Mouse (Mus musculus) ES-Bruce4 (cell line): ENCODE results near the gene Ppp2r5b. TPM values are rescaled to one million over a fixed set of nuclear protein-coding genes. Genes with fewer than 3 reads are reported as not detected.

Experiments
- H3K27ac ChIP-seq: 2 replicates; pipeline ENCODE4 v1.5.1; 2012; ENCODE audit warnings: low read length, inconsistent platforms; ENCODE audit not compliant: insufficient read depth
- H3K27me3 ChIP-seq: 2 replicates; pipeline ENCODE4 v1.6.1; 2012; ENCODE audit warnings: mild to moderate bottlenecking, low read length, inconsistent platforms; ENCODE audit not compliant: control insufficient read depth, poor library complexity, insufficient read depth, severe bottlenecking
- H3K36me3 ChIP-seq: 2 replicates; pipeline ENCODE4 v1.6.1; 2012; ENCODE audit warnings: inconsistent platforms, mild to moderate bottlenecking, low read length, moderate library complexity; ENCODE audit not compliant: control insufficient read depth, poor library complexity, insufficient read depth, severe bottlenecking
- H3K4me1 ChIP-seq: one replicate; pipeline ENCODE4 v1.8.1; 2011; ENCODE audit warnings: low read length; ENCODE audit not compliant: control insufficient read depth, insufficient read depth
- H3K4me3 ChIP-seq: 2 replicates; pipeline ENCODE4 v1.5.1; 2011; ENCODE audit warnings: low read depth, mild to moderate bottlenecking, low read length
- H3K9ac ChIP-seq: 2 replicates; pipeline ENCODE4 v1.6.1; 2012; ENCODE audit warnings: low read depth, mild to moderate bottlenecking, inconsistent platforms; ENCODE audit not compliant: poor library complexity, severe bottlenecking
- H3K9me3 ChIP-seq: replicated peaks from 2 replicates; pipeline ENCODE4 v1.6.1; 2012; ENCODE audit warnings: mild to moderate bottlenecking, low read length, inconsistent platforms; ENCODE audit not compliant: control insufficient read depth, poor library complexity, insufficient read depth, severe bottlenecking
- CTCF ChIP-seq: IDR thresholded peaks from one replicate; pipeline ENCODE4 v1.8.1; 2011; ENCODE audit warnings: low read depth, low read length
- EP300 ChIP-seq: IDR thresholded peaks from 2 replicates; pipeline ENCODE4 v1.6.1; 2011; ENCODE audit warnings: low read depth, low read length; ENCODE audit not compliant: insufficient read depth
- POLR2A ChIP-seq: IDR thresholded peaks from one replicate; pipeline ENCODE4 v1.8.1; 2011; ENCODE audit warnings: low read length; ENCODE audit not compliant: insufficient read depth
- polyA plus RNA-seq: library from polyadenylated mRNA; stranded (reverse); fragments of >200 nt; gene quantifications from 2 replicates; pipeline ENCODE4 v1.2.4, GENCODE M21; 2011; ENCODE audit warnings: low read depth; ENCODE audit not compliant: missing spikeins, insufficient read depth, insufficient read length

Gene Ppp2r5b
- polyA plus RNA-seq, 1 experiment, result 12.2 TPM

DNA sequence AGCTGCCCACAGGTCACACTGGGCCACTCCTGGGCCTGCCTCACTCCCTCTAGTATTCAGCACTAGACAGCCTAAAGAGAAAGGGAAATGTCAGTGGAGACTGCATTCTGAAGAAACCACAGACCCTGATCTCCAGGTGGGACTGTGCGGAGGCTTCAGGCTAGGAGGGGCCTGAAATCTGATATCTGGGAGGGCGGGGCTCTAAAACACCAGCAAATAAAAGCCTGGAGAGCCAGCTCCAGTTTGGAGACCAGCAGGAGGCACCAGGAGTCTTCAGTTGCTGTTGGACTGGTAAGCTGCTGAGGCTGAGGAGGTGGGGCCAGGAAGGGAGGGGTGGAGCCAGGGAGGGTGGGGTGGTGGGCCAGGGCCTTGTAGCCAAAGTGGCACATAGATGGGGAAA lies 9.5 kb downstream of the Ppp2r5b start, which contains the start of gene Gpha2:
Gene Gpha2 (plus strand): TSS at position 246 of the 400 bp plus-strand sequence.
- H3K4me3 ChIP-seq, result no peak within 1 kb of the TSS
- peaks cover 1% of the 10 kb centered on the region for H3K4me1 ChIP-seq

DNA sequence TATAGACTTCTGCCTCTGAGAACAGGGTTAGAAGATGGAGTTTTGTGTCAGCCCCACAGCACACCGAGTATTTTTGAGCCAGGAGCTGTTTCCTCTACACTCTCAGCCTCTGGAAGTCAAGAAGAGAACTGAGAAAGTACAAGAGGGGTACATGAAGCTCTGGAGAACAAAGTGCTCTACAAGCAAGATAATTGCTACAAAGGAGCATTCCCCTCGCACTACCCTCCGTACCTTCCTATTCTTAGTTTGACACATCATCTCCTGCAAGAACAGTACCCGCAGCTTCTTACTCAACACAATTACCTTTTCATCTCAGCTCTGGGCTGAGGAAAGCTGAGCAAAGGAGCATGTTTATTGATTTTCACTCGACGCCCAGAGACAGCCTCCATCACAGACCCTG lies 17.1 kb downstream of the Ppp2r5b start:
- TF ChIP-seq EP300 (no peak), CTCF (no peak), POLR2A (no peak)
- no peaks in the 10 kb centered on the region for H3K9me3 ChIP-seq
- no peak overlapping the region for H3K9ac ChIP-seq
- H3K4me1 ChIP-seq, result no peaks in the 10 kb centered on the region
- no peaks in the 10 kb centered on the region for H3K36me3 ChIP-seq
- no peak overlapping the region for H3K27ac ChIP-seq
- H3K27me3 ChIP-seq, result no peaks in the 10 kb centered on the region
- no peak overlapping the region for H3K4me3 ChIP-seq

More for the DNA sequence above, 9.5 kb downstream of the Ppp2r5b start, which contains the start of gene Gpha2:
- Histone ChIP-seq H3K27ac (no peak within 1 kb of the TSS), H3K9ac (no peak within 1 kb of the TSS), H3K9me3 (no peaks in the 10 kb centered on the region), H3K27me3 (no peaks in the 10 kb centered on the region), H3K36me3 (no peaks in the 10 kb centered on the region)
- TF ChIP-seq POLR2A (no peak), CTCF (peak; percentile 45)

DNA sequence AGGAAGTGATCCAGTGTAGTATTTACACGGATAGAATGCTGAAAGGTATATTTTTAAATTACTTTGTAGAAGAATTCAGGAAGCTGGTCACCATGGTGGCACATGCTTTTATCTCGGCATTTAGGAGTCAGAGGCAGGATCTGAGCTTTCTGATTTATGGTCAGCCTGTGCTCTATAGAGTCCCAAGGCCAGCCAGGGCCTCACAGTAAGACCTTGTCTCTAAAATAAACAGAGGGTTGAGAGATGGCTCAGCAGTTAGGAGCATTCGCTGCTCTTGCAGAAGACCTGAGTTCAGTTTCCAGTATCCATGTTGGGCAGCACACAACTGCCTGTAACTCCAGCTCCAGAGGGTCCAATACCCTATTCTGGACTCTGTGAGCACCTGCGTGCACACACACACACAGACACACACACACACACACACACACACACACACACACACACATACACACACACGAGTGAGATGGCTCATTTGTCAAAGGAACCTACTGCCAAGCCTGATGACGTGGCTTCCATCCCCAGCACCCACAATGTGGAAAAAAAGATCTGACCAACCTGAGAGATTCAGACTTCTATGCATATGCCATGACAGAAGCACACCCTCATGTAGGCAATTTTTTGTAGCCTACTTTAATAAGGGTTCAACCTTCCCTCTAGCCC lies 19.5 kb downstream of the Ppp2r5b start:
- Histone ChIP-seq H3K27me3 (no peaks in the 10 kb centered on the region), H3K9ac (no peak overlapping the region), H3K36me3 (no peaks in the 10 kb centered on the region), H3K27ac (no peak overlapping the region), H3K4me1 (no peaks in the 10 kb centered on the region), H3K9me3 (no peaks in the 10 kb centered on the region), H3K4me3 (no peak overlapping the region)
- TF ChIP-seq EP300, result no peak
- no peak for TF ChIP-seq POLR2A
- no peak for TF ChIP-seq CTCF

DNA sequence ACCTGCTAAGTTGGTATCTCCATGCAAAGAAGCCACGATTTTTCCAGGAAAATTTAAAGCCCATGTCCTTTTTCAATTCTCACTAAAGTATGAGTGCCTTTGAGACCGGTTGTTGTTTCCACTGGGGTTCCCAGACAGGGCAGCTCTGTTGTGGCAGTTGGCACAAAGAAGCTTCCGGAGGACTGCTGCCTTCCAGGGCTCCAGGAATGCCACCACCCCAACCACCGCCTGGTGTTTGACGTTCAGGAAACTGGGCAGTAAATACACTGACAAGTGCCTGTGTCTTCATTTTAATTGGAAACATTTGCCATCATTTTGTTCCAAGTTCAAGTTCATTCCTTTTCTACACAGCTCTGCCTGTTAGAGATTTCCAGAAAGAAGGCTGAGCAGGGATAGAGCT lies 29.0 kb downstream of the Ppp2r5b start:
- no peaks in the 10 kb centered on the region for H3K9me3 ChIP-seq
- H3K27ac ChIP-seq, result no peak overlapping the region
- TF ChIP-seq CTCF (no peak), POLR2A (no peak), EP300 (no peak)
- no peaks in the 10 kb centered on the region for H3K4me1 ChIP-seq
- no peak overlapping the region for H3K4me3 ChIP-seq
- H3K27me3 ChIP-seq, result no peaks in the 10 kb centered on the region
- no peaks in the 10 kb centered on the region for H3K36me3 ChIP-seq
- H3K9ac ChIP-seq, result no peak overlapping the region

DNA sequence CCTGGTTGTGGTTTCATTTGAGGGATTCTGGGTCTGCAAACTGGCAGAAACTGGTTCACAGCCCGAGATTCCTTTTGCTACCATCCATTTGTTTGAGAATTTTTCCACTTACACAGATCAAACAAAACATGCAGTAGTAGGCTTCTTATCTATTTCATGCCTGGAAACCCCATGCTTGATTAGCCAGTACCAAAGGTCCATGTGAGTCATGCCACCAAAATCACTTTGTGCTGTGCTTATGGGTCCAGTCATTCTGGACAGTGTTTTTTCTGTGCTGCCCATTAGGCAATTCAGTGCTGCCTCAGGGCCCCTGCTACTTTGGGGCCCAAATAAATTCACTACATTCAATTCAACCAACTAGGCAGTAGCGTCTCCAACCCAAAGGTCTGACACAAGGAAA lies 31.4 kb downstream of the Ppp2r5b start:
- Histone ChIP-seq H3K9me3 (no peaks in the 10 kb centered on the region), H3K27me3 (no peaks in the 10 kb centered on the region), H3K9ac (no peak overlapping the region), H3K4me1 (no peaks in the 10 kb centered on the region), H3K27ac (no peak overlapping the region), H3K36me3 (no peaks in the 10 kb centered on the region), H3K4me3 (no peak overlapping the region)
- TF ChIP-seq POLR2A (no peak), CTCF (no peak), EP300 (no peak)

DNA sequence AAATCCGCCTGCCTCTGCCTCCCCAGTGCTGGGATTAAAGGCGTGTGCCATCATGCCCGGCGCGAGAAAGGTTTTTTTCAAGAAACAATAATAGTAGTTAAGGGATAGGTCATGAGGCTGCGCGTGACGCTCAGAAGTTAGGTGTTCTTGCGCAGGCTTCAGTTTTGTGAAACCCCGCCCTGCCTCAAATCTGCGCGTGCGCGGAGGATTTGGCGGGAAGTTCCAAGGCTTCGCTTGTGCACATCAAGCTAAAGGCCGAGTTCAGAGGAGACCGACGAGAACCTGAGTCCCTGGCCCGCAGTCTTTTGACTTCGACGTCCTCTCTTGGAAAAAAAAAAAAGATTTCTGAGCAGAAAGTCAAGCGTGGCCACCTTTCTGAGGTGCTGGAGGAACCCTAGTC lies 51.5 kb downstream of the Ppp2r5b start, which contains the start of gene Majin:
Gene Majin (plus strand): TSS at position 258 of the 400 bp plus-strand sequence.
- Histone ChIP-seq H3K9me3 (0 out of 2 replicates have a peak, but pooled peaks cover 2% of the 10 kb centered on the region), H3K4me1 (no peaks in the 10 kb centered on the region), H3K9ac (no peak within 1 kb of the TSS)

More for the DNA sequence above, 51.5 kb downstream of the Ppp2r5b start, which contains the start of gene Majin:
- Histone ChIP-seq H3K4me3 (no peak within 1 kb of the TSS), H3K27ac (no peak within 1 kb of the TSS), H3K36me3 (no peaks in the 10 kb centered on the region), H3K27me3 (no peaks in the 10 kb centered on the region)
- no peak for TF ChIP-seq EP300
- no peak for TF ChIP-seq CTCF
- no peak for TF ChIP-seq POLR2A
